Mouse (Mus musculus): Measurements from ENCODE around the gene Rxfp3. TPM values are rescaled to one million over a fixed set of nuclear protein-coding genes. Genes with fewer than 3 reads are reported as not detected.
A peak's percentile ranks its signal among the peaks of the same experiment; 100 is the strongest.

The Rxfp3 gene
- polyA plus RNA-seq, 1 experiment from 2014 or later, result 3.2 TPM

DNA sequence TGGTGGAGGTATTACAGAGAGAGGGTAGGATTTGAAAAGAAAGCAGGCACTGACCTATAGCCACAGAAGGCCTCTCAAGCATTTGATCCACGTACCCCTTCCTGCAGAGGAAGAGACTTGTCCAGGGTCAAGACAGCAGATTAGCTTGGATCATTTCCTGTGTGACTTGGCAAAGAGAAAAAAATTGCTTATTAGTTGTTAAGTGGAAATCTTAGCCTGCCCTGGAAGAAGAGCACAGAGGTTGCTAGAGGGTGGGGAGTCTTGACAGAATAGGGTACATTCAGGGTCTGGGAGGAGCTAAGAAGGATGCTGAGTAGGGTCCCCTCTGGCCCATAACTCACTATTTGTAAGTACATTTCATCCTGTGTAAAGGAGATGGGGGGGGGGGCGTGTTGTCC, 26.4 kb upstream of the Rxfp3 start:
- H3K36me3 ChIP-seq, result no peaks in the 10 kb centered on the region
- H3K27ac ChIP-seq (replicated peaks), result peak overlapping the region; percentile 81
- peak overlapping the region; percentile 57; the same call in 1 of the 2 replicates for H3K4me2 ChIP-seq
- no peak overlapping the region for H3K4me3 ChIP-seq (replicated peaks)
- no peak overlapping the region for H3K9ac ChIP-seq (replicated peaks)
- no peak for ATAC-seq (ENCODE audit: low FRiP score)
- H3K4me1 ChIP-seq, result peaks cover 27% of the 10 kb centered on the region
- H3K27me3 ChIP-seq (replicated peaks), result no peaks in the 10 kb centered on the region
- no peaks in the 10 kb centered on the region for H3K9me3 ChIP-seq (replicated peaks)
- WGBS, result 24% methylated on average over 2 of the region's 2 CpGs

DNA sequence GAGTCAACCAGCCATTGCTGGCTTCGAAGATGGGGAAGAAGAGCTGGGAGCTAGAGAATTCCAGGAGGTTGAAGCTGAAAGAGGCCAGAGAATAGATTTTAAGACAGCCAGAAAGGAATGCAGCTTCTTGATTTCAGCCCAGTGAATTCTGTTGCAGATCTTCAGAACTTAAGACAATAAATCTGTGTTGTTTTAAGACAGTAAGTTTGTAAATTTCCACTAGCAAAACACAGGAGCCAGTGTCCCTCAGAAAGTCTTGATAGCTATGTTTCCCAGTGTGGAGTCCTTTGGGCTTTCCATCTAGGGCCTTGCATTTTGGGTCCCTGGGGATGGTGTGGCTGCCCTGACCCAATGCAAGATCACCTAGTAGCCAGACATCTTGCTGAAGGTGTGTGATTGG, 25.1 kb upstream of the Rxfp3 start:
- 89% methylated on average over 1 of the region's 1 CpGs for WGBS
- no peak for ATAC-seq (ENCODE audit: low FRiP score)
- Histone ChIP-seq H3K4me3 (replicated peaks) (no peak overlapping the region), H3K4me1 (peaks cover 27% of the 10 kb centered on the region), H3K27me3 (replicated peaks) (no peaks in the 10 kb centered on the region), H3K27ac (replicated peaks) (no peak overlapping the region), H3K4me2 (no peak overlapping the region), H3K36me3 (no peaks in the 10 kb centered on the region), H3K9me3 (replicated peaks) (no peaks in the 10 kb centered on the region), H3K9ac (replicated peaks) (no peak overlapping the region)

DNA sequence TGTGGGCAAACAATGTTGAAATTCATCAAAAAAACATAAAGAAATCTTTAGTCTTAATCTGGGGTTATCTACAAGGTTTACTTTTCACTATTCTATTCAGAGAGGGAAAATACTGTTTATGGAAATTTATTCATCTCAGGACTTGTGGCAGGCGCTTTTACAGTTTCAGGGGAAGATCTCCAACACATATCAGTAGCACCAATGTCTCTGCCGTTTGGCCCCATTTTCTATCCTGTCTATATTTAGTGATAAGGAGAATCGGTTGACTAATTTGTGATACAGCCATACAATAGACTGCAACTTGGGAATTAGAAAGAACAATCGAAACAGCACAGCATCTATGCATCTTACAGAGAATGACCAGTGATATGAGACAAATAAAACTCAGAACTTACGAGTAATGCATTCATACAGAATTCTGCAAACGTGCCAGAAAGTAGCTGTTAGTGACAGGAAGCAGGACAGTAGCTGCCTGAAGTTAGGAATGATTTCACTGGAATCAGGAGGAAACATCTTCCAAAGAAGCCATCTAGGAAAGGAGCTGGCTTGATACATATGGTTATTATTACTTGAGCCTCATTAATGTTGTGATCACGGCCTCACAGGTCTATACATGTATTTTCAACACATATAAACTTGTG, 16.8 kb upstream of the Rxfp3 start:
- Histone ChIP-seq H3K4me1 (no peaks in the 10 kb centered on the region), H3K4me3 (replicated peaks) (no peak overlapping the region), H3K4me2 (no peak overlapping the region), H3K36me3 (no peaks in the 10 kb centered on the region), H3K9me3 (replicated peaks) (no peaks in the 10 kb centered on the region), H3K27ac (replicated peaks) (no peak overlapping the region), H3K9ac (replicated peaks) (no peak overlapping the region), H3K27me3 (replicated peaks) (no peaks in the 10 kb centered on the region)
- no peak for ATAC-seq (ENCODE audit: low FRiP score)
- WGBS, result 82% methylated on average over 7 of the region's 7 CpGs

DNA sequence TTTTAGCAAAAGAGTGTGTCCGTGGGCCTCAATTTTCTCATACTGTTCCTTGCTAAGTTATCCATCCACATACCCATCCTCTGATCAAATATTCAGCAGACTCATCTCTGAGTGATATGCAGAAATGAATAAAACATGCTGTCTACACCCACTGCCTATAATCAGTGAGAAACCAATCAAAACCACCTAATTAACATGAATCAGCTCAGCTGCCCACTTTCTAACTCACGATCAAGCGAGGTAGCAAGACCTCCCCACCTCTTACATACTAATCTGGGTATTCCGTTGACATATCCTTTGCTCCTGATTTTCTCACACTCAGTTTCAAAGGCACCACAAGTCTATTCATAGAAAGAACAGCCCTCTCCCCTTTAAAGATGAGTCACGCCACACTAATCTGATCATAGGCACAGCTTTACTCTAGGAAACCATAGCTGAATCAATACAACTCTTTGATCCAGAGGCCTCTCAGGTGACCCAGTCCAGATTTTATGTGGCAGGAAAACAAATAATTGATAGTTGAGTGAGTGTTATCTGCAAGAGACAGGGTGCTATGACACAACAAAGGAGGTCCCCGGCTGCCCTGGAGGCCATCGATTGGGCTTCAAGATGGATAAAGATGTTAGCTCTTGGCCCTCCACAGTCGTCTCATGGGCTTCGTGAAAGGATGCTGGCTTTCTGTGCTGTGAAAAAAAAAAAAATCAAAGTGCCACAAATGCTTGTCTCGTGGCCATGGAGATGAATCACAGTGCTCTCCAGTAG, 16.1 kb upstream of the Rxfp3 start:
- WGBS, result 65% methylated on average over 10 of the region's 10 CpGs
- Histone ChIP-seq H3K9me3 (replicated peaks) (no peaks in the 10 kb centered on the region), H3K4me3 (replicated peaks) (no peak overlapping the region), H3K27ac (replicated peaks) (no peak overlapping the region), H3K9ac (replicated peaks) (no peak overlapping the region), H3K27me3 (replicated peaks) (no peaks in the 10 kb centered on the region), H3K4me2 (no peak overlapping the region), H3K4me1 (no peaks in the 10 kb centered on the region), H3K36me3 (no peaks in the 10 kb centered on the region)
- no peak for ATAC-seq (ENCODE audit: low FRiP score)

DNA sequence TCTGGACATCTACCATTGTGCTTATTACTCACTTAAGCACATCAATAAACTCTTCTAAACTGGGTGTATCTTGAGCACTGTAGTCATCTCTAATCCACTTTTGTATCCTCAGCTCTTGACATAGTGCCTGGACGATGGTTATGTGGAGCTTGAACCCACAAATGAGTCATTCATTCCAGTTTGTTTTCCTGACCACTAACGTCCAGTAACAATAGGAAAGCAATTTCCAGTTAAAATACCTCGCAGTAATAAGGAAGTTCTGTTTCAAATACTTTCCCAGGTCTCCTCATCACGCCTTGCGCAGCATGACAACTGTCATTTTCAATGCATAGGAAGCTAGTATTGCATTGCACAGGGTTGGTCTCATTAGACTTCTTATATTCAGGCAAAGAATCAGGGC, 5.0 kb upstream of the Rxfp3 start:
- Histone ChIP-seq H3K9me3 (replicated peaks) (no peaks in the 10 kb centered on the region), H3K4me3 (replicated peaks) (no peak overlapping the region), H3K9ac (replicated peaks) (no peak overlapping the region), H3K27ac (replicated peaks) (no peak overlapping the region), H3K27me3 (replicated peaks) (peaks cover 6% of the 10 kb centered on the region), H3K36me3 (no peaks in the 10 kb centered on the region), H3K4me2 (no peak overlapping the region), H3K4me1 (peaks cover 6% of the 10 kb centered on the region)
- no peak for ATAC-seq (ENCODE audit: low FRiP score)
- WGBS, result 89% methylated on average over 5 of the region's 5 CpGs

DNA sequence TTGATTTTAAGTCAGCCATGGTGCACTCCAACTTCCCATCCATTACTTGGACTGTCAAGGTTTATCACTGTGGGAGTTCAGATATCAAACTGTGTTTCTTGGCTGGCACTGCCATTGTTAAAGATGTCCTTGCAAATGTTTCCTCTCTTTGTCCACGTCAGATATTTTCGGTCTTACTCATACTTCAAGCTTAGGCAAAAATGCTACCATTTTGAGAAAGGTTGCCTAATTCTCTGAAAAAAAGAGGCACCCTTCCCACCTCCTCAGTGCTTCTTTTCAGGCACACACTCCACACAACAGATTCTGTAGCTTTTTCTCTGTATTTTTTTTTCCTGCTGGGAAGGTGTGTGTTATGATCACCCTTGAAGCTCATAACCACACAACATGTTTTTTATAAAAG, 3.4 kb upstream of the Rxfp3 start:
- WGBS, result 89% methylated on average over 2 of the region's 2 CpGs

DNA sequence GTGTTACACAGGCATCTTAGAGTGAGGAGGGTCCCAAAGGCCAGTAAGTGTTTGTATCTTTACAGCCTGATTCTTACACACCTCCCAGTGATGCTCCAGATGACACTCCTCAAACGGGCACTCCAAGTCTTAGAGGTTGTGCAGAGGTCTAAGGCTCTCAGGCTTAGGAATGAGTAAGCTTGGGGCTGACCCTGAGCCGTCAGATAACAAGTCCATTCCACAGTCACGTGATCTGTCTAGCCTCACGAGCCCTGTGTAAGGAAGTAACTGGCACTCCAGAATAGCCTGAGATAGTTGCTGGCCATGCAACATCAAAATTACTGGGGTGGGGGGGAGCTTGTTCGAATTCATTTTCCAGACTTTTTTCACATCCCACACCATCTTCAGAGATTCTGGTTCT, 2.3 kb upstream of the Rxfp3 start:
- Histone ChIP-seq H3K4me2 (no peak overlapping the region), H3K27ac (replicated peaks) (no peak overlapping the region), H3K36me3 (no peaks in the 10 kb centered on the region), H3K9me3 (replicated peaks) (no peaks in the 10 kb centered on the region), H3K4me1 (peaks cover 31% of the 10 kb centered on the region), H3K27me3 (replicated peaks) (peaks cover 33% of the 10 kb centered on the region), H3K4me3 (replicated peaks) (no peak overlapping the region), H3K9ac (replicated peaks) (no peak overlapping the region)
- 75% methylated on average over 5 of the region's 5 CpGs for WGBS
- ATAC-seq (ENCODE audit: low FRiP score), result no peak

More for the DNA sequence above, 3.4 kb upstream of the Rxfp3 start:
- no peak overlapping the region for H3K27ac ChIP-seq (replicated peaks)
- H3K4me1 ChIP-seq, result peaks cover 22% of the 10 kb centered on the region
- H3K9me3 ChIP-seq (replicated peaks), result no peaks in the 10 kb centered on the region
- ATAC-seq (ENCODE audit: low FRiP score), result no peak
- H3K4me2 ChIP-seq, result no peak overlapping the region
- no peaks in the 10 kb centered on the region for H3K36me3 ChIP-seq
- peaks cover 22% of the 10 kb centered on the region for H3K27me3 ChIP-seq (replicated peaks)
- H3K4me3 ChIP-seq (replicated peaks), result no peak overlapping the region
- no peak overlapping the region for H3K9ac ChIP-seq (replicated peaks)

DNA sequence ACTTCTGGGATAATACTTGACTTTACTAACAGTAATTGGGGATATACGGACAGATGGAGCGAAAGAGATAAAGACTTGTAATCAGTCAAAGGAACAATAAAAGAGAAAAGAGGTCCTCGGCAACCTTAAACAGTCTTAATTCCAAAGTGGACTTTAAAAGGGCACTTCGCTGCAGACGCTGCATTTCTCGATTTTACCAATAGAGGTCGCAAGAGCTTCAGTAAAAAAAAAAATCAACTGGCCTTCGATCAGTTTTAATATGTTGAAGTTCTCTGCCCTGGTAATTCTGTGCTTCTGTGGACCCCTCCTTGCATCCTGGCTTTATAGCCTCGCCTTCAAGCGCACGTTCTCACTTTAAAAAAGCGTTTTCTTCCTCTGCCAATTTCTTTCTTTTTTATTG, 685 bp upstream of the Rxfp3 start:
- Histone ChIP-seq H3K9me3 (replicated peaks) (no peaks in the 10 kb centered on the region), H3K4me1 (peaks cover 31% of the 10 kb centered on the region), H3K27ac (replicated peaks) (no peak overlapping the region), H3K4me3 (replicated peaks) (no peak overlapping the region; the same call in 1 of the 2 replicates), H3K36me3 (no peaks in the 10 kb centered on the region), H3K4me2 (peak overlapping the region; percentile 86), H3K27me3 (replicated peaks) (peaks cover 47% of the 10 kb centered on the region), H3K9ac (replicated peaks) (no peak overlapping the region)
- no peak for ATAC-seq (ENCODE audit: low FRiP score)
- WGBS, result under 1% methylated on average over 12 of the region's 12 CpGs

DNA sequence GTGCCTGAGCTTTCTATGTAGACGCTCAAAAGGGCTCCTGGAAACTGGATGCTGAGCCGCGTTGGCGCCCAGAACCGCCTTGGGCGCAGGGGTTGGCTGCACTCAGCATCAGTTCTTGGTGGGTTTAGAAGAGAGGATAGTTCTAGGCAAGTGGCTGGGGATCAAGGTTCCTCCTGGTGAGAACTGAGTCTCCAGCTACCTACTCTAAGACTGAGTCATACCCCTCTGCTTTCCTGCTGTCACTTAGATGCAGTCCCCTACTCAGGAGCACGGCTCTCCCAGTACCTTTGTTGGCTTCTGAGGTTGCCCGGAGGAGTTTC, 455 bp downstream of the Rxfp3 start:
- H3K9ac ChIP-seq (replicated peaks), result peak overlapping the region; percentile 44
- no peaks in the 10 kb centered on the region for H3K9me3 ChIP-seq (replicated peaks)
- H3K4me2 ChIP-seq, result peak overlapping the region; percentile 86
- ATAC-seq (ENCODE audit: low FRiP score), result peak; percentile 36; the same call in 1 of the 2 replicates
- 4% methylated on average over 8 of the region's 8 CpGs for WGBS
- H3K27me3 ChIP-seq (replicated peaks), result peaks cover 47% of the 10 kb centered on the region
- peak overlapping the region; percentile 44 for H3K4me3 ChIP-seq (replicated peaks)
- peaks cover 31% of the 10 kb centered on the region for H3K4me1 ChIP-seq
- no peaks in the 10 kb centered on the region for H3K36me3 ChIP-seq
- H3K27ac ChIP-seq (replicated peaks), result no peak overlapping the region

DNA sequence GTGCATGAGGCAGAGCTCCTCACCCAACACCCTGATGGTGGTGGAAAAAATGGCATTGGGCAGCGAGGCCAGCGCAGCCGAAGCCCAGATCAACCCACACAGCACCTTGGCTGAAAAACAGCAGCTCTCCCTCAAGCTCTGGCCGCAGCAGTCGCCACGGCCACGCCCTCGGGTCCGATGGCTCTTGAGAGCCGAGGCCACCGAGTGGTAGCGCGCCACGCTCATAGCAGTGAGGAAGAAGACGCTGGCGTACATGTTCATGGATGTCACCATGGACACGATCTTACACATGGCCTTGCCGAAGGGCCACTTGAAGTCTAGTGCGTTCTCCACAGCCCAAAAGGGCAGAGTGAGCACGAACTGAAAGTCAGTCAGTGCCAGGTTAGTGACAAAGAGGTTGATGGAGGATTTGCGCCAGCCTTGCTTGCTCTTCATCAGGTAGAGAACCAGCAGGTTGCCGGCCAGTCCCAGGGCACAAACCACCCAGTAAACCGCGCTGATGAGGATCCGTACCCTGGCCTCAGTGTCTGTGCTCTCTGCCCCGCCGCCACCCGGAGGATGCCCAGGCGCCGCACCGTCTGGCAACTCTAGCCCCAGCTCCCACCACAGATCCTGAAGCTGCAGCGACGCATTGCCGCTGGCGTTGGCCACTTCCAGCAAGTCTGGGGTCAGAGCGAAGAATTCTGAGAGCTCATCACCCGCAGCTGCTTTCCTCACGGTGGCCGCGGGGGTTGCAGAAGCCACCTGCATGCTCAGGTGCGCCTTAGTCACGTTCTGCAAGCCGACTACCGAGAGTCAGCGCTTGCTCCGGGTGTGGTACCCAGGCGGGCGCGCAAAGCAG, 1.0 kb downstream of the Rxfp3 start:
- no peak overlapping the region for H3K27ac ChIP-seq (replicated peaks)
- H3K9me3 ChIP-seq (replicated peaks), result no peaks in the 10 kb centered on the region
- H3K36me3 ChIP-seq, result no peaks in the 10 kb centered on the region
- H3K4me1 ChIP-seq, result peaks cover 31% of the 10 kb centered on the region
- peak overlapping the region; percentile 86 for H3K4me2 ChIP-seq
- 2% methylated on average over 49 of the region's 49 CpGs for WGBS
- peak overlapping the region; percentile 44 for H3K4me3 ChIP-seq (replicated peaks)
- peaks cover 47% of the 10 kb centered on the region for H3K27me3 ChIP-seq (replicated peaks)
- peak overlapping the region; percentile 44 for H3K9ac ChIP-seq (replicated peaks)
- peak; percentile 51; the same call in 1 of the 2 replicates for ATAC-seq (ENCODE audit: low FRiP score)

DNA sequence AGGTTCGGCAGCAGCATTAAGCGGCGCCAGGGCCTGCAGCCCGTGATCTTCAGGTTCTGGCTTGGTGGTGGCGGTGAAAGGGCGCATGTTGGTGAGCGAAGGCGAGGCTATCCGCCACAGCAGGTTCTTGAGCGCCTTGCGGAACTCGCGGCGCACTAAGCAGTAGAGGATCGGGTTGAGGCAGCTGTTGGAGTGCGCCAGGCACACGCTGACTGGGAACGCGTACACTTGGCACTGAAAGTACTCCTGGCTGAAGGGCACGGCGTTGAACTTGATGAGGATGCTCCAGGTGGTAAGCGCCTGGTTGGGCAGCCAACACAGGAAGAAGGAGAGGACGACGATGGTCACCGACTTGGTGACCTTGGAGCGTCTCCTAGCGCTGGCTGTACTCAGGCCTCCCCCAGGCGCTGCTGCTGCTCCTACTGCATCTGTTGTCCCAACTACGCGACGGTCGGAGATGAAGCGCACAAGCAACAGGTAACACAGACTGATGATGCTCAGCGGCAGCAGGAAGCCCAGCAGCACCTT, 1.8 kb downstream of the Rxfp3 start:
- H3K27ac ChIP-seq (replicated peaks), result no peak overlapping the region
- ATAC-seq (ENCODE audit: low FRiP score), result peak; percentile 62; the same call in 1 of the 2 replicates

More for the DNA sequence above, 1.8 kb downstream of the Rxfp3 start:
- H3K9ac ChIP-seq (replicated peaks), result peak overlapping the region; percentile 44
- peaks cover 31% of the 10 kb centered on the region for H3K4me1 ChIP-seq
- H3K4me3 ChIP-seq (replicated peaks), result peak overlapping the region; percentile 44
- H3K36me3 ChIP-seq, result no peaks in the 10 kb centered on the region
- peak overlapping the region; percentile 86 for H3K4me2 ChIP-seq
- WGBS, result 5% methylated on average over 34 of the region's 34 CpGs
- peaks cover 47% of the 10 kb centered on the region for H3K27me3 ChIP-seq (replicated peaks)
- no peaks in the 10 kb centered on the region for H3K9me3 ChIP-seq (replicated peaks)

Data from neural tube, embryonic 15.5 days (tissue).